Mouse (Mus musculus) olfactory bulb, adult 2 months (tissue): ENCODE results near the gene Oprm1. TPM values are rescaled to one million over a fixed set of nuclear protein-coding genes. Genes with fewer than 3 reads are reported as not detected.

Experiments
- H3K27ac ChIP-seq: fragments of 200-500 bp; 2 replicates; pipeline ENCODE4 v1.5.1; 2012; ENCODE audit warnings: low read depth, low read length; ENCODE audit not compliant: insufficient read depth
- H3K4me1 ChIP-seq: fragments of 200-500 bp; 2 replicates; pipeline ENCODE4 v1.6.1; 2012; ENCODE audit warnings: low read length; ENCODE audit not compliant: control insufficient read depth, insufficient read depth
- H3K4me3 ChIP-seq: fragments of 200-500 bp; 2 replicates; pipeline ENCODE4 v1.5.1; 2012; ENCODE audit warnings: mild to moderate bottlenecking, low read depth, low read length, moderate library complexity; ENCODE audit not compliant: insufficient read depth
- CTCF ChIP-seq: fragments of 200-500 bp; IDR thresholded peaks from 2 replicates; pipeline ENCODE4 v1.5.1; 2012; ENCODE audit warnings: low read depth, mild to moderate bottlenecking, low read length, moderate library complexity; ENCODE audit not compliant: insufficient read depth
- POLR2A ChIP-seq: fragments of 200-500 bp; IDR thresholded peaks from 2 replicates; pipeline ENCODE4 v1.6.1; 2012; ENCODE audit warnings: mild to moderate bottlenecking, low read depth, low read length, moderate library complexity; ENCODE audit not compliant: insufficient read depth
- whole genome bisulfite sequencing: fragments of 180-500 bp; shearing (Covaris S2); methylation state at CpG from one replicate; pipeline ENCODE4 v1.1.7; 2018; 5-methylcytosine and 5-hydroxymethylcytosine counted together
- polyA plus RNA-seq: library from polyadenylated mRNA; stranded (reverse); fragments of >200 nt; gene quantifications from 2 replicates; pipeline ENCODE4 v1.2.4, GENCODE M21; 2012; ENCODE audit warnings: low replicate concordance; ENCODE audit not compliant: missing spikeins, insufficient read depth, insufficient read length

Gene Oprm1
- polyA plus RNA-seq, 1 experiment: not detected

DNA sequence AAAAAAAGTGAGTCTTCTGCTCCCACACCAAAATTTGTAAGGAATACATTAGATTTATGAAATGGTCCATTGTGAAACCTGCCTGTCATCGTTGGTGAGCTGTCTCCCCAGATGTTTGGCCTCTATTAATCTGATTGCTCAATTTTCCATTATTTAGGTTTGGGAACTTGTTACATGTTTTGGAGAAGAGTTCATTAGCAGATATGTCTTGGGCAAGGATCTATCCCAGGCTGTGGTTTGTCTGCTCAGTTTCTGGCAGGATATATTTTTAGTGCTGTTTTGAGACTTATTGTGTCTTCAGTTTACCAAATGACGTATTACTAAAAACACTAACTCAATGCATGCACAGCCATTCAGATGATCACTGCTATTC lies 289.6 kb downstream of the Oprm1 start:
- TF ChIP-seq POLR2A (no peak), CTCF (no peak)
- Histone ChIP-seq H3K27ac (no peak overlapping the region), H3K4me1 (peaks cover 6% of the 10 kb centered on the region; the same call in 1 of the 2 replicates), H3K4me3 (no peak overlapping the region)
- 70% methylated on average over 2 of the region's 2 CpGs for WGBS

DNA sequence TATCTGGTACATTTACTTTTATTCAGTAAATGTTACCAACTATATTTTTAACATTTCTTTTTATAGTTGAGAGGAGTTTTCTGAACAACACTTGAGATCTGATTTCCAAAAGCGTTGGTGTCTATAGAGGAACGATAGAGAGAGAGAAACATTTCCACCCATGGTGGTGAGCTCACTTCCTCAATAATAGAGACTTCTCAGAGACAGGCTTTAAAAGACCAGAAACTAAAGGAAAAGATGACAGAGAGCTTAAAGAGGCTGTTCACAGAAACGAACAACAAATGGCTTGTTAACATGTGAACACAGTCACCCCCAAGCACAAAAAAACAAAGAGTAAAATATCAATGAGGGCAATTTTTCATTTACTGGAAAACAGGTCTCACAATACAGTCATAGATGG lies 291.6 kb downstream of the Oprm1 start:
- H3K27ac ChIP-seq: no peak overlapping the region
- no peak overlapping the region for H3K4me3 ChIP-seq
- TF ChIP-seq POLR2A (no peak), CTCF (no peak)
- H3K4me1 ChIP-seq: peaks cover 6% of the 10 kb centered on the region; the same call in 1 of the 2 replicates
- 57% methylated on average over 3 of the region's 3 CpGs for WGBS

DNA sequence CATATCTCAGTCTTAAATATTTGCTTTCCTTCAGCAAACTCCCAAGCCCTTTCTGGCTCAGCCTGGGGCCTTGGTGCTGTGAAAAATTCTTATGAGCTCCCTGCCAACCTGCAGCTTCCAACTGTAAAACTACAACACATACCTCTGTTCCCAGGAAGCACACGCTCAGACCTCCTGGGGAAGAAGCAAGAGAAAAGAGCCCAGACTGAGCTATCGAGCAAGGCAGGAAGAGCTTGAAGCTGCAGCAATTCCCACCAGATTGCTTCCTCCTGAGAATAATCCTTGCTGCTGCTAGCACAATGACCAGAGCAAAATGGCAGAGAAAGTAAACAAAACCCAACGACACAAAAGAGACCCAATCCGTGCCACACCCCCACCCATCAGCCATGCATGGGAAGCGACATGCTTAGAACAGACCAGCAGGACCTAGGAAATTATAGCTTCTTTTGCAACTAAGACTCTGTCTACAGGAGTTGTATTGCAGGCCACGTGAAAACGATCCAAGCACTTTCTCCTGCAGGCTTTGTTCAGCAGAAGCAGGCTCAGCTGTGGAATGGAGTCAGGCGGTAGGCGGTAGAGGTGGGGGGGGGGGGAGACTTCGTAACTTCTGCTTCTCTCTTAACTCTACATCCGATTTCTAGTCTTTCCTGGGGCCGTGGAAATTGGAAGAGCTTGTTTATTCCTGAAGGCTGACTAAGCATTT lies 294.2 kb downstream of the Oprm1 start, which contains the start of gene Ipcef1:
Gene Ipcef1 (minus strand): TSS at position 164 of the 703 bp plus-strand sequence.
- Histone ChIP-seq H3K4me1 (peaks cover 6% of the 10 kb centered on the region; the same call in 1 of the 2 replicates), H3K4me3 (no peak within 1 kb of the TSS), H3K27ac (no peak within 1 kb of the TSS)
- 21% methylated on average over 12 of the region's 12 CpGs for WGBS
- TF ChIP-seq CTCF: no peak
- no peak for TF ChIP-seq POLR2A

DNA sequence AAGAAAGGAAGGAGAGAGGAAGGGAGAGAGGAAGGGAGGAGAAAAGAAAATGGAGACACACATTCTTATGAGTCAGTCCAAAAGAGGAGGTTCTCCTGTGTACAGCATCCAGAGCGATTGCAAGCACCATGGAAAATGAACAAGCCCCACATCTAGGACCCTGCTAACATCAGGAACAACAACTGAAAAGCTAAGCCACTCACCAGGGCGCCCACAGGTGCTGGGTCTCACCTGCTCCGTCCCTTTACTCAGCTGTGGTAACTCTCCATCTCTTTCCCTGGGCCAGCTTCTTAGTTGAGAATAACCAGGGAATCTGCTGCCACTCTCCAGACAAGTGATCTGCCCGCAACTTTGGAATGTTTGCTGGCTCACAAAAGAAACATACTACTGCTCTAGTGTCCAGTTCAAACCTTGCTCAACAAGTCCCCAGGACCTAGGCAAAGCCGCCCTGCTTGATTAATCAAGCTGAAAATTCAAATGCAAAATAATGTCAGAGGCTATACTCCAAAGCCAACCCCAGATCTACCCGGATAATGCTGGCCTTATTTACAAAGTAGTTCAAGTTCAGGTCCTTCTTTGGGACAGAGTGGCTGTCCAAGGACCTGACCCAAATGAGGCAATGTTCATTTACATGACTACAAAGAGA lies 296.4 kb downstream of the Oprm1 start:
- TF ChIP-seq CTCF (no peak), POLR2A (no peak)
- 85% methylated on average over 6 of the region's 6 CpGs for WGBS
- Histone ChIP-seq H3K4me3 (no peak overlapping the region), H3K27ac (no peak overlapping the region), H3K4me1 (peaks cover 6% of the 10 kb centered on the region; the same call in 1 of the 2 replicates)

DNA sequence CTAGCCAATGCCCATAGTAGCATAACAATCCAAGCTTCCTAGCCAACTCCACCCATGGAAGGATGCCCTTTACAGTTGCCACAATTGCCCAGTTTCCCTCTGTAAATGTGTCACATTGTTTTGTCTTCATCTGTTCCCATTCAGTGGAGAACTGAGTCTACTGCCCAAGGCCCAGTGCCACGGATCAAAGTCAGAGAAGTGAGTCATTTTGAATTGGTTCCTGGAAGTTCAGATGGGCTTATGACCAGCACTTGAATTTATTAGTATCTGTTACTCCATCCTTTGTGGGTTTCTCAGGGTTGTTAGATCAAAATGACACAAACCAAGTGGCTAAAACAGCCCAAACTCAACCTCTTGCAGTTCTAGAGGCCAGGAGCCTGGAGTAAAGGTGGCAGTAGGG lies 299.2 kb downstream of the Oprm1 start:
- H3K4me3 ChIP-seq: no peak overlapping the region
- TF ChIP-seq CTCF (no peak), POLR2A (no peak)
- no peak overlapping the region for H3K27ac ChIP-seq
- peaks cover 2% of the 10 kb centered on the region; the same call in 1 of the 2 replicates for H3K4me1 ChIP-seq
- 79% methylated on average over 1 of the region's 1 CpGs for WGBS

DNA sequence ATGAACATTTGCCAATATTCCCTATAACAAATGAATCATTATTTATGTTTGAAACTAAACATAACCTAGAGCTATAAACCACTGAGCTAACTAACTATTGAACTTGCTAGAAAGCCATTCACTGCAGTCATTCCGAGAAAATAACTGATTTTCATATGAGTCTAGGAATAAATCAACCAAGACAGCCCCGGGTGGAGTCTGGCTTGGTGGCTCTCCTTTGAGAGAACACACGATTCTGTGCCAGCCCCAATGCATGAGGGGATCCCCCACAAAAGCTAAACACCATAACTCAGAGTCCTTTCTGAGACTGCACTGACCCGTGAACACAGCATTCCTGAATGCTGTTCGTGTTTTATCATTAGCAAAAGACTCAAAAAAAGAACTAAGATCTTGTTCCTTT lies 302.0 kb downstream of the Oprm1 start:
- no peak for TF ChIP-seq POLR2A
- TF ChIP-seq CTCF: no peak
- H3K4me1 ChIP-seq: no peaks in the 10 kb centered on the region
- no peak overlapping the region for H3K4me3 ChIP-seq
- WGBS: 70% methylated on average over 5 of the region's 5 CpGs
- no peak overlapping the region for H3K27ac ChIP-seq

DNA sequence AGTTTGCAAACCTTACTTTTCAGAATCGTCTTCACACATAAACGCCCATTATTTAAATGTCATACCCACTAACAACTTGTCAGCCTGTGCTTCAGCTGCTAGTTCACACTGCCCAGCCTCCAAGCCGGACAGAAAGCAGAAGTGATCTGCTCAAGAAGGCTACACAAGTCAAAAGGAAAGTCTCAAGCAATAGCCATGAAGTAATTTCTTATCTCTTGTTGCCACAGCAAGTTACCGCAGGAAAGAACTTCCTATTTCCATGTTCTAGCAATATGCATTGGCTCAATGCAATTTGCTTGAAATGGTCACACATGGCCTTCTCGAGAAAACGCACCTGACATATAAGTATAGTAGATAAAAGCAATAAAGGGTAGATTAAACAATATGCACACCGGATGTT lies 304.7 kb downstream of the Oprm1 start:
- Histone ChIP-seq H3K27ac (no peak overlapping the region), H3K4me1 (no peaks in the 10 kb centered on the region), H3K4me3 (no peak overlapping the region)
- WGBS: 82% methylated on average over 7 of the region's 7 CpGs
- TF ChIP-seq POLR2A (no peak), CTCF (no peak)

DNA sequence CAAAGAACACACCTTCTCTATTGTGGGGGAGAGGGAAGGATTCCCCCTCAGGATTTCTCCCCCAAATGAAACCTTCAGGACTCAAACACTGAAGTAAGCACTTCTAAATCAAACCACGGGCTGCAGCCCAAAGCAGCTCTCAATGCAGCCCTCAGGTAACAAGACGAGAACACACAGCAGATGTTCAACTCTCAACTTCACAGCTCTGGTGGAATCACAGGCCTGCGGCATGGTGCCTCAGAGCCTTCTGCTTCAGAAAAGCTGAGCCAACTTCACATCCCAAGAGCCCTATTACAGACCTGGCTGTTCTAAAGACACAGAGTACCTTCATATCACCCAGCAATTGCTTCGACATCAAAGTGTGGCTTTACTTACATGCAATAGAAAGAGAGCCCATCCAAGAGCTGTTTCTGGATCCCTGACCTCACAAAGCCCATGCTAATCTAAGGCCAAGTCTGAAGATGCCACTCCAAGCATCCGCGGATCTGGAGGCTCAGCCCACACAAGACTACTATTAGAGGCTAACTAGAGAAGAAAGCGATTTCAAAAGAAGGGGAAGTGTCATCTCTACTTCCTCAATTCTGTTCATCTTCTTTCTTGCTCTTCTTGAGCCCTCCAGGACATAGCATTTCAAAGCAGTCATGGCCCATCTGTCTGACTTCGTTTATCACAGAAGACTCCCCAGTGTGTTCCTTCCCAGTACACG lies 305.6 kb downstream of the Oprm1 start:
- Histone ChIP-seq H3K4me1 (no peaks in the 10 kb centered on the region), H3K4me3 (no peak overlapping the region), H3K27ac (no peak overlapping the region)
- no peak for TF ChIP-seq POLR2A
- TF ChIP-seq CTCF: no peak
- 88% methylated on average over 9 of the region's 9 CpGs for WGBS

DNA sequence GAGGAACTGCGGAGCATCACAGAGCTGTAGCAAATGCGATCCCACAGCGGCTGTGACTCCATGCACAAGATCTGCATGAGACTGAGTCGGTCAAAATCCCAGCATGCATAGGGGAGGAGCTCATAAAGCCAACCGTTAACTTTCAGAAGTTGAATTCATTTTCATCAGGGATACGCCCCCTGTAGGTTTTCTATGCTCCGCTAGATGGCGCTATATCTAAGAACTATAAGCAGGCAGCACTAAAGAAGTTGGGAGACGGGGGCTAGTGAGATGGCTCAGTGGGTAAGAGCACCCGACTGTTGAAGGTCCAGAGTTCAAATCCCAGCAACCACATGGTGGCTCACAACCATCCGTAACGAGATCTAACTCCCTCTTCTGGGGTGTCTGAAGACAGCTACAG lies 310.3 kb downstream of the Oprm1 start:
- no peak overlapping the region for H3K4me3 ChIP-seq
- no peak overlapping the region for H3K27ac ChIP-seq
- no peaks in the 10 kb centered on the region for H3K4me1 ChIP-seq
- 74% methylated on average over 12 of the region's 12 CpGs for WGBS
- no peak for TF ChIP-seq CTCF
- no peak for TF ChIP-seq POLR2A
